Mouse (Mus musculus): ENCODE results near the gene Jmjd7.

Jmjd7 gene

DNA sequence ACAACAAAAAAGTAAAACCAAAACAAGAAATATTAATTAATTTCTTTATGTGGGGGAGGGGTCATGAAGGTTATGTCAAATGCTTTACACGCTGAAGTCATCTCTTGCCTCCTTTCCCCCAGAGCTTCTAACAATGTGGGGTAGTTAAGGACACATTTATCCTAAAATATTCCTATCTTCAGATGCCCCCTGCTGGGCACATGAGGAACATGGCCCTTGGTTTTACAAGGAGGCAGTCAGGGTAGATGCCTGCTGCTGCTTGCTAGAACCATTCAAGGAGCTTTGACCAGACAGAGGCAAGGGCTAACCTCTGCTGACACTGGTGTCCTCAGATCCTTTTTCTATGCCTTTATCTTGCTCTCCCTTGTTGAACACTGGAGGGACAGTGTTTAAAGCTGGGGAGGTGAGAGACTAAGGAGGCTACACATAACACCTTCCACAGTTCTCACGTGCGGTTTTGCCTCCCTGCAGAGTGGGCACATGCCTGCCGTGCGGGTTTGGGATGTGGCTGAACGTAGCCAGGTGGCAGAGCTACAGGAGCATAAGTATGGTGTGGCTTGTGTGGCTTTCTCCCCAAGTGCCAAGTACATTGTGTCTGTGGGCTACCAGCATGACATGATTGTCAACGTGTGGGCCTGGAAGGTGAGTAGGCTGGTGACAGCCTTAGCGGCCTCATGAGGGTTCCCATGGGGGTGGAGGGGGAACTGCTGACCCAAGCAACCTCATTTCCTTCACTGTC, 15.7 kb upstream of the Jmjd7 start:
- DNase-seq (ENCODE audit: low read depth, low spot score) = no peak

GRCm38 (mm10) chr2:120012924-120013323, 14.4 kb upstream of the Jmjd7 start:
- no peak for DNase-seq (ENCODE audit: low read depth, low spot score)

GRCm38 (mm10) chr2:120013831-120014486, 13.3 kb upstream of the Jmjd7 start:
- DNase-seq (ENCODE audit: low read depth, low spot score) = no peak

GRCm38 (mm10) chr2:120015882-120016281, 11.4 kb upstream of the Jmjd7 start:
- no peak for DNase-seq (ENCODE audit: low read depth, low spot score)

GRCm38 (mm10) chr2:120017599-120017998, 9.7 kb upstream of the Jmjd7 start:
- DNase-seq (ENCODE audit: low read depth, low spot score) = no peak

DNA sequence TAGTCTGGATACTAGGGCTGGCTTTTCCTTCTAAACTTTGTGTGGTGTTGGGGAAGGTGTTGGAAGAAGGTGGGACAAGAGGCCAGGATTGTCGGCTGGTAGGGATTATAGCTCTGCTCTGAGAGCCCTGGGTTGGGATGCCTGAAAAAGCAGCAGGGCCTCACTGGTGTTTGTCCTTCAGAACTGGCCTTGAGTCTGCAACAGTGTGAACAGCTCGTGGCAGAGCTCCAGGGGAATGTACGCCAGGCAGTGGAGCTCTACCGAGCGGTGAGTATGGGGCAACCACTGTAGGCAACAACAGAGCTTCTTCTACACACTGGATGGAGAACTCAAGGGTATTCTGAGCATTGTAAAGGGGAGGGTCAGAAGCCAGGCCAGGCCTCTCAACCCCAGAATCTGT, 2.9 kb upstream of the Jmjd7 start:
- no peak for DNase-seq (ENCODE audit: low read depth, low spot score)

GRCm38 (mm10) chr2:120027950-120028331, 658 bp downstream of the Jmjd7 start:
- no peak for DNase-seq (ENCODE audit: low read depth, low spot score)

DNA sequence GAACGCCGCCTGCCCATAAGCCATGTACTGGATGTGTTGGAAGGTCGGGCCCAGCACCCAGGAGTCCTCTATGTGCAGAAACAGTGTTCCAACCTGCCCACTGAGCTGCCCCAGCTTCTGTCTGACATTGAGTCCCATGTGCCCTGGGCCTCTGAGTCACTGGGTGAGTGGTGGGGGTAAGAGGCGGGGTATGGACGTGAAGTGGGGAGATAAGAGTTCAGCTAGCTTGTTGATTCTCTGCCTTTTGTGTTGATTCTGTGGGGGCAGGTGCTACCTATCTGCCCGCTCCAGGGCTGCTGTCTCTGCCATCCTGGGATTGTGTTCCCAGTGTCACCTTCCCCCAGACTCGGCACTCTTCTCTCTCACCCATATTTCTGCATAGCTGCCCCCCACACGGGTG, 3.1 kb downstream of the Jmjd7 start:
- no peak for DNase-seq (ENCODE audit: low read depth, low spot score)

DNA sequence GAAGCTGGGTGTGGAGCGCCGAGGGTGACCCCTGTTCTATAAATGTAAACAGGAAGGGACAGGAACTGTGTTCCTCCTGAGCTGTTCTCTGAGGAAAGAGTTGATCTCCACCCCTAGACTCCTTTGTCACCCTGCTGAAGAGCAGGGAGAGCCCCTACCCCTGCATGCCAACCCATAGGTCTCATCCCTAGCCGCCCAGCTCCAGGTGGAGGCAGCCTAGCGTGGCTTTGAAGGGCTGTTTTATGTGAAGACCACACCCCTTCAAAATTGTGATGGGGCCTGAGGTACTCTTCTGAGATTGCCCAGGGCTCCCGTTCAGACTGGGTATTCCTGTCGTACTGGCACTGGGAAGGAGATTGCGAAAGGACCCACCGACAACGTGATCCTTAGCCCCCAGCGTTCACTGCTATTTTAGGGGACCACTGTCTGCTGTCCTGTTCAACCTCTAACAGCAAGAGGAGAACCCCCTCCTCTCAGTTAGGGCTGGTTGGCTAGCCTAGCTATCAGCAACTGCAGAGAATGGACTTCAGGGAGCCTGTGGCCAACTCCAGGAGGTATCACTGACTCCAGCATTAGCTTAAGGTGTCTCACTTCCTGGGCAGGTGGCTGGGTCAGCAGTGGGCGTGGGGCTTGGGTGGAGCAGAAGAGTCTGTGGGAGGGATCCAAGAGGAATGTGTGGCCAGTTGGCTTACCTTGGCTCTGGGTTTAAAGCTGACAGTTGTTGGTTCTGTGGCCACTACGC, 5.6 kb downstream of the Jmjd7 start, which contains the start of gene Pla2g4b:
Gene Pla2g4b, plus strand, starts transcription at position 692 of the 742 bp plus-strand sequence.
- no peak for DNase-seq (ENCODE audit: low read depth, low spot score)

DNA sequence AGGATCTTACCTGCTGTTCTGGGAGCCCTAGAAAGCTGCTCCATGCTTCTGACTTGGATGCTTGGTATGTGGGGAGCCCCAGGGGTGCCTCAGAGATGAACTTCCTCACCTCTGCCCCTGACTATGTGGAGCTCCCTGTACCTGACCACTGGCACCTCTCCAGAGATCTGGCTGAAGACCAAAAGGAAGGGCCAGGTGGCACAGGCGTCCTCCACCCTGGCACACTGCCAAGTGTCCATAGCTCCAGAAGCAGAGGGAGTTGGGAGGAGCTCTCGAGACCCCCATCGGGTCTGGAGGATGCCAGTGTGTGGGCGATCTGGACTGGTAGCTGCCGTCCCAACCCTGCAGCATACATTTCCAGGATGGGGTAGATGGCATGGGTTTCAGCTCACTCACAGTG, 6.4 kb downstream of the Jmjd7 start:
- DNase-seq (ENCODE audit: low read depth, low spot score) = no peak

- DNase-seq (ENCODE audit: low read depth, low spot score) = no peak
Observed at GRCm38 (mm10) chr2:120037744-120038143, 10.5 kb downstream of the Jmjd7 start.

GRCm38 (mm10) chr2:120040991-120041390, 13.7 kb downstream of the Jmjd7 start:
- no peak for DNase-seq (ENCODE audit: low read depth, low spot score)

DNA sequence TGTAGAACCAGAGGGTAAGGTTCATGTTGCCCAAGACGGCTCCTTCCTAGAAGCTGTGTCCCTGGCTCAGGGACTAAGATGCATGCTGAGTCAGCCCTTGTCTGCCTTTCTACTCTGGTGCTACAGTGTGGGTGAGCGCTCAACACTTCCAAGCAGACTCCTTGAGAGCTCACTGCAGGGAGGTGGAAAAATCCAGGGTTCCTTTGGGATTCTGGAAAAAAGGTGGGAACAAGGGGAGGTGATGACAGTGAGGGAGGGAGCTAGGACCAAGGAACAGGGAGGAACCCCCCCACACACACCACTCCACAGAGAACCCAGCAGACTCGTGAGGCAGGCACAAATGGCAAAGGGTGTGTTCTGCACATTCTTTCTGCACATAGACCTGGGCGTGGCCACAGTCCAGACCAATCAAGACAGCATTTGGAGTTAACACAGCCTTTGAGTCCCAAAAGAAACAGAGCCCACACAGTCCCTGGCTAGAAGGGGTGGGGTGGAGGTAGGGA, 16.9 kb downstream of the Jmjd7 start:
- peak; percentile 38 for DNase-seq (ENCODE audit: low read depth, low spot score)

- DNase-seq (ENCODE audit: low read depth, low spot score) = no peak
Observed at GRCm38 (mm10) chr2:120044676-120045075, 17.4 kb downstream of the Jmjd7 start.

GRCm38 (mm10) chr2:120046486-120047310, 19.4 kb downstream of the Jmjd7 start:
- no peak for DNase-seq (ENCODE audit: low read depth, low spot score)

GRCm38 (mm10) chr2:120048173-120048572, 20.9 kb downstream of the Jmjd7 start:
- DNase-seq (ENCODE audit: low read depth, low spot score) = no peak

DNA sequence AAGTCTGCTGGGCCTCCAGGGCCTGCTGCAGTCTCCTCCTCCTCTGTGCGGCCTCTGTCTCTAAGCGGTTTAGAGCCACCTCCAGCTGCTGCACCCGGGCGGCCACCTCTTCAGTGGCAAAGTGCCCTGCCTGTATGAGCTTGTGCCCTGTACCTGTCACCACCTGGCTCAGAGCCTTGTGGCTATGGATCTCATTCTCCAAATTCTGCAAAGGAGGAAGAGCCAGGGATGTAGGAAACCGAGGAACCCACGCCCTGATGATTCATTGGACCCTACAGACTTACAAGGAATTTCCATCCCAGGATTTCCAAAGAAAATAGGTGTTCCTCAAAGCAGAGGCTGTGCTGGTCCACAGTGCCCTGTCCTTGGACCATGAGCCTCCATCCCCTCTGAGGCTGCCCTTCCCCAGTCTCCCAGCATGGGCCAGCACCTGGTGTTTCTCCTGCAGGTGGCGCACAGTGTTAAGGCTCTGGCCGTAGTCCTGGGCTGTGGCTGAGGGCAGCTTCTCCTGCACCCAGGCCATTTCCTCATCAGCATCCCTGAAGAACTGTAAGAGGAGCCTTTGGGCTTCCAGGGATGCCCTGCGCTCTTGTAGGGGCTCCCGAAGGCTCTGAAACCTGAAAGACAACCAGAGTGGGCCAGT, 22.5 kb downstream of the Jmjd7 start:
- no peak for DNase-seq (ENCODE audit: low read depth, low spot score)

DNA sequence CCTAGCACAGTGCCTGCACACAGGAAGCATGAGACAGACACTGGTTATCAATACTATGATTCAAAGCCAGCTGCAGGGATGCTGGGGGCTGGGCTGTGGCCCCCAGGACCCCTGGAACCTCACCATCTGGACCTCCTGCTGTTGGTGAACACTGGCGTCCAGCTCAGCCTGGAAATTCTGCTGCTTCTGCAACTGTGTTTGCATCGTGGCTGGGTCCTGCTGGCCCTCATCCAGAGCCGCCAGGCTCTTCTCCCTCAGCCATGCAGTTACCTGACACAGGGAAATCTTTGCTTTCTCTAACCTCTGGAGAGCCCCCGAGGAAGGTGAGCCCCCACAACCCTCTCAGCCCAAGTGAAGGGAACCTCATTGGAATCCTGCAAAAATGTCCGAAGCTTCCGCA, 24.1 kb downstream of the Jmjd7 start:
- DNase-seq (ENCODE audit: low read depth, low spot score) = no peak

- no peak for DNase-seq (ENCODE audit: low read depth, low spot score)
Observed at GRCm38 (mm10) chr2:120054771-120055552, 27.7 kb downstream of the Jmjd7 start.

DNA sequence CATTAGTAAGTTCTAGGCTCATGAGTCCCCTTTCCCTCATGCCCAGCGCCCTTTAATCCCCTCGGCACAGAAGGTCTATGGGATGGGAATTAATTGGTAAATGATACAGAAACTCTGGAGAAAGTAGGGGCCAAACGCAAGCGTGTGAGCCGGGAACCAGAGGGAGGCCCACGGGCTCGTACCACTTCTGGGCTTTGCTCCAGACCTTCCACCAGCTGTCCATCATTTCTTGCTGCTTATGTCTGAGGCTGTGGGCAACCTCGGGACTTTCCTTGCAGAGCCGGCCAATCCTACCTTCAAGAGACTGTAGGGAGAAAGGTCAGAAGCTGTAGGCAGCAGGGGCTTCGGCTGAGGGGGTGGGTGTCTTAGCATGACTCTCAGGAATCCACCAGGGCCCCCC, 28.6 kb downstream of the Jmjd7 start:
- DNase-seq (ENCODE audit: low read depth, low spot score) = no peak

All from WW6 (cell line).